Comparison of ENCODE assay signal across 8 mouse cellular contexts in genomic region chr11:49713336-49714334, GRCm38 (mm10). TPM values are rescaled to one million over a fixed set of nuclear protein-coding genes. Genes with fewer than 3 reads are reported as not detected.
A peak's percentile ranks its signal among the peaks of the same experiment; 100 is the strongest.
DNase-seq lines count a peak whose midpoint lies in the region; ATAC-seq and TF ChIP-seq lines count a peak whose summit lies in the region.

No protein-coding gene starts in this region.

- H3K9ac ChIP-seq in ES-E14 (ENCODE audit: insufficient read depth, low read depth, low read length, poor library complexity, severe bottlenecking) = peak overlapping the region; percentile 62
- peak overlapping the region; percentile 57 for H3K9ac ChIP-seq in limb, embryonic 12.5 days (replicated peaks)
- peak overlapping the region; percentile 55 for H3K9ac ChIP-seq in midbrain, embryonic 13.5 days (replicated peaks)

- in situ Hi-C loops in ES-E14 (cut with MboI; ENCODE audit: low sequenced_read_pairs in 2 of 2, unreplicated experiment in 2 of 2) = no loop called here

- no peak for ATAC-seq in limb, embryonic 12.5 days (ENCODE audit: insufficient number of reproducible peaks, insufficient read depth, low FRiP score, low TSS enrichment, low read depth)
- peak; percentile 41 for ATAC-seq in midbrain, embryonic 13.5 days

- 34% methylated on average over 20 of the region's 20 CpGs for WGBS in limb, embryonic 12.5 days
- 35% methylated on average over 20 of the region's 20 CpGs for WGBS in midbrain, embryonic 13.5 days

- peaks cover 4 to 5% of the 10 kb centered on the region in 2 experiments; a peak in 2 of 4 replicates for H3K4me1 ChIP-seq in ES-E14 (ENCODE audit: control insufficient read depth in 2 of 2, insufficient read depth in 2 of 2, low read length in 2 of 2, poor library complexity in 1 of 2)
- peaks cover 40% of the 10 kb centered on the region for H3K4me1 ChIP-seq in erythroblast, embryonic 14.5 days (ENCODE audit: control insufficient read depth)
- H3K4me1 ChIP-seq in limb, embryonic 12.5 days (replicated peaks) = peaks cover 20% of the 10 kb centered on the region; the same call in 1 of the 2 replicates
- H3K4me1 ChIP-seq in midbrain, embryonic 13.5 days (replicated peaks) = peaks cover 41% of the 10 kb centered on the region

- peak; percentile 12 for DNase-seq in ES-E14 (ENCODE audit: low read depth, low spot score)
- DNase-seq in adrenal gland, postnatal 36 days = peak; percentile 11 to 44
- DNase-seq in heart, postnatal 4 days = peak; percentile 25
- DNase-seq in thymus, postnatal 25 days = peak; percentile 26
- no peak for DNase-seq in left cerebral cortex, postnatal 36 days (ENCODE audit: low spot score in 2 of 2)

- no peaks in the 10 kb centered on the region for H3K36me3 ChIP-seq in ES-E14 (ENCODE audit: control insufficient read depth, insufficient read depth, low read length, poor library complexity, severe bottlenecking)
- peaks cover 24% of the 10 kb centered on the region for H3K36me3 ChIP-seq in erythroblast, embryonic 14.5 days (ENCODE audit: control insufficient read depth)
- peaks cover 6% of the 10 kb centered on the region; the same call in 1 of the 2 replicates for H3K36me3 ChIP-seq in limb, embryonic 12.5 days
- H3K36me3 ChIP-seq in midbrain, embryonic 13.5 days = 0 out of 2 replicates have a peak, but pooled peaks cover 2% of the 10 kb centered on the region

- intact Hi-C loops in left cerebral cortex, postnatal 36 days (cut with DNase I) = loop anchor here (5.0 kb wide), 2 partner anchors 61 to 134 kb away; partner anchors contain the start of gene Mapk9

- H3K27ac ChIP-seq in ES-E14 (ENCODE audit: insufficient read depth, low read depth, low read length, poor library complexity, severe bottlenecking) = peak overlapping the region; percentile 11; the same call in 1 of the 2 replicates
- peak overlapping the region; percentile 97 for H3K27ac ChIP-seq in limb, embryonic 12.5 days
- peak overlapping the region; percentile 74 for H3K27ac ChIP-seq in midbrain, embryonic 13.5 days

- H3K4me2 ChIP-seq in limb, embryonic 12.5 days = peak overlapping the region; percentile 76
- peak overlapping the region; percentile 68 for H3K4me2 ChIP-seq in midbrain, embryonic 13.5 days (replicated peaks)

- H3K4me3 ChIP-seq in ES-E14 (ENCODE audit: insufficient read depth in 1 of 2, low read depth in 1 of 2, low read length in 2 of 2, poor library complexity in 1 of 2, severe bottlenecking in 1 of 2) = peak overlapping the region; percentile 67 to 82
- H3K4me3 ChIP-seq in erythroblast, embryonic 14.5 days (replicated peaks) = peak overlapping the region; percentile 88
- H3K4me3 ChIP-seq in limb, embryonic 12.5 days (replicated peaks) = peak overlapping the region; percentile 96
- peak overlapping the region; percentile 97 for H3K4me3 ChIP-seq in midbrain, embryonic 13.5 days (replicated peaks)

- H3K27me3 ChIP-seq in erythroblast, embryonic 14.5 days (ENCODE audit: control insufficient read depth) = no peaks in the 10 kb centered on the region
- H3K27me3 ChIP-seq in limb, embryonic 12.5 days = no peaks in the 10 kb centered on the region
- H3K27me3 ChIP-seq in midbrain, embryonic 13.5 days = no peaks in the 10 kb centered on the region

- no peaks in the 10 kb centered on the region for H3K9me3 ChIP-seq in ES-E14 (ENCODE audit: control insufficient read depth, insufficient read depth, low read depth, low read length)
- no peaks in the 10 kb centered on the region for H3K9me3 ChIP-seq in erythroblast, embryonic 14.5 days (ENCODE audit: control insufficient read depth, low read length)
- H3K9me3 ChIP-seq in limb, embryonic 12.5 days = no peaks in the 10 kb centered on the region
- H3K9me3 ChIP-seq in midbrain, embryonic 13.5 days = no peaks in the 10 kb centered on the region

TF ChIP-seq in ES-E14, 5 proteins besides CTCF, POLR2A, EP300 and RAD21:
- TF ChIP-seq ZNF384 (IDR thresholded peaks at IDR 0.05; ENCODE audit: low read depth, low read length) = 0 out of 2 replicates have a peak, but pooled peaks have one; percentile 15
- no peak for TF ChIP-seq MAFK (IDR thresholded peaks at IDR 0.05; ENCODE audit: insufficient read depth, low read depth, low read length)

RNA-seq across cellular contexts. Expression of gene Cnot6, which starts 1.1 kb away (rescaled TPM):
- 39.4 and 45.8 TPM in 2 replicates for total RNA-seq in ES-E14 (2012; rRNA removed)
- 10 to 100 TPM; 49.4 to 51.0 TPM for total RNA-seq in adrenal gland, postnatal 36 days (2021)
- 0.94 and 0.95 TPM in 2 replicates for polyA plus RNA-seq in erythroblast, embryonic 14.5 days (2012)
- 10 to 100 TPM; 64.2 to 67.9 TPM for total RNA-seq in heart, postnatal 4 days (2021)
- 93.2 and 95.3 TPM in 2 replicates for polyA plus RNA-seq in limb, embryonic 12.5 days (2016; fragmentation: Nextera tagmentation; extraction: Ambion mirVana)
- polyA plus RNA-seq in midbrain, embryonic 13.5 days (2015; fragmentation: Nextera tagmentation; extraction: Ambion mirVana) = 65.6 and 65.8 TPM in 2 replicates
- total RNA-seq in left cerebral cortex, postnatal 36 days (2021) = 10 to 100 TPM; 44.3 to 55.0 TPM

RNA-seq across cellular contexts. Expression of gene Scgb3a1, which starts 50.2 kb away (rescaled TPM):
- 1.4 and 1.6 TPM in 2 replicates for total RNA-seq in ES-E14 (2012; rRNA removed)
- total RNA-seq in adrenal gland, postnatal 36 days (2021) = not detected
- polyA plus RNA-seq in erythroblast, embryonic 14.5 days (2012) = not detected in 2 replicates
- total RNA-seq in heart, postnatal 4 days (2021) = not detected
- not detected in 2 replicates for polyA plus RNA-seq in limb, embryonic 12.5 days (2016; fragmentation: Nextera tagmentation; extraction: Ambion mirVana)
- not detected in 2 replicates for polyA plus RNA-seq in midbrain, embryonic 13.5 days (2015; fragmentation: Nextera tagmentation; extraction: Ambion mirVana)
- under 1 TPM in 1 of 2 experiments, not detected in 1; 0.99 TPM for total RNA-seq in left cerebral cortex, postnatal 36 days (2021)

Comparison
In these comparisons a context has a peak if more than half of its experiments do, and no peak if none do; other contexts are left out.
1. DNase-seq: peak in ES-E14 (single experiment), adrenal gland, postnatal 36 days (2 of 2), heart, postnatal 4 days (single experiment) and thymus, postnatal 25 days (single experiment); none in left cerebral cortex, postnatal 36 days (0 of 2).
2. H3K27ac ChIP-seq: peak in every context shown above with its lines; median percentile 97 in limb, embryonic 12.5 days; 74 in midbrain, embryonic 13.5 days; 11 in ES-E14.
3. Peak in every context shown above with its lines, with median percentiles within 50 percentile points of each other: H3K4me3 ChIP-seq and H3K9ac ChIP-seq.